ENCODE assay signal across 7 mouse cellular contexts in the genomic region with DNA sequence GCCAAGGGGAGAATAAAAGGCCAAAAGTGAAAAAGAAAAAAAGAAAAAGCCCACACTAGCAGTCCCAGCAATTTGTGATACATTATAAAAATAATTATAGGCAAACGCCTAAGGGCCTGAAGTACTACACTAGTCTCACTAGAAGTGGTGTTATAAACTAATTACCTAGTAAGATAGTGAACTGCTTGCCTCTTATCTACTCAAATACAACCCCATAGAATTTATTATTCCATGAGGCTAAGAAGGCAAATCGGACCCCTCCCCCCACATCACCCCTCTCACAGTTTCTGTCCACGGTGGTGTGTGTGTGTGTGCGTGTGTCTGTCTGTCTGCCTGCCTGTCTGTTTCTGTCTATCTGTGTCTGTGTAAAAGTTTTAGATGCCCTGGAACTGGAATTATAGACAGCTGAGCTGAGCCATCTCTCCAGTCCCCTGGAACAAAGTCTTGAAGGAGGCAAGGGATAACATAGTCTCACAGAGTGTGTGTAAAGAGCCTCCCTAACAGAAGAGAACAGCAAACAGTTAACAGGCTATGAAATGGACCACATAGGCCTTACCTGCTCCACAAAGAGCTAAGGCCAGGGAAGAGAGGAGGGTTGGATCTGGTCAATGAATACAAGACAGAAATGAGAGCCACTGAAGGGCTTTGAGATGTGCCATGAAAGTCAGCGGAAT. TPM values are rescaled to one million over a fixed set of nuclear protein-coding genes. Genes with fewer than 3 reads are reported as not detected.
A peak's percentile ranks its signal among the peaks of the same experiment; 100 is the strongest.
DNase-seq lines count a peak whose midpoint lies in the region; ATAC-seq and TF ChIP-seq lines count a peak whose summit lies in the region.

No protein-coding gene starts in this region.

- no peak overlapping the region for H3K9ac ChIP-seq in lung, postnatal 0 days (replicated peaks; ENCODE audit: low read depth)
- no peak overlapping the region for H3K9ac ChIP-seq in intestine, postnatal 0 days (ENCODE audit: low read depth, low read length)

- H3K9me3 ChIP-seq in lung, postnatal 0 days (ENCODE audit: low read length): no peaks in the 10 kb centered on the region
- H3K9me3 ChIP-seq in erythroblast, embryonic 14.5 days (ENCODE audit: control insufficient read depth, low read length): no peaks in the 10 kb centered on the region
- H3K9me3 ChIP-seq in intestine, postnatal 0 days (ENCODE audit: control insufficient read depth): no peaks in the 10 kb centered on the region

- H3K4me3 ChIP-seq in lung, postnatal 0 days (ENCODE audit: low read depth, low read length): peak overlapping the region; percentile 38; the same call in 1 of the 2 replicates
- H3K4me3 ChIP-seq in erythroblast, embryonic 14.5 days (replicated peaks): peak overlapping the region; percentile 65
- H3K4me3 ChIP-seq in intestine, postnatal 0 days (ENCODE audit: low read depth, low read length): peak overlapping the region; percentile 44; the same call in 1 of the 2 replicates

- no peak for DNase-seq in lung, postnatal 0 days (ENCODE audit: low spot score)
- DNase-seq in lung, adult 18-20 months: no peak
- peak; percentile 6 for DNase-seq in splenic B cell, adult 2 months (ENCODE audit: low read depth, low spot score)
- DNase-seq in left cerebral cortex, adult 11 months (ENCODE audit: low spot score): no peak

- no peaks in the 10 kb centered on the region for H3K4me1 ChIP-seq in lung, postnatal 0 days (ENCODE audit: insufficient read depth, low read depth, low read length)
- peaks cover 9% of the 10 kb centered on the region for H3K4me1 ChIP-seq in erythroblast, embryonic 14.5 days (ENCODE audit: control insufficient read depth)
- H3K4me1 ChIP-seq in intestine, postnatal 0 days (replicated peaks; ENCODE audit: control insufficient read depth, insufficient read depth, low read length): no peaks in the 10 kb centered on the region

- H3K36me3 ChIP-seq in lung, postnatal 0 days (ENCODE audit: insufficient read depth, low read length): no peaks in the 10 kb centered on the region
- H3K36me3 ChIP-seq in erythroblast, embryonic 14.5 days (ENCODE audit: control insufficient read depth): no peaks in the 10 kb centered on the region
- H3K36me3 ChIP-seq in intestine, postnatal 0 days (ENCODE audit: control insufficient read depth, insufficient read depth): no peaks in the 10 kb centered on the region
- H3K36me3 ChIP-seq in splenic B cell, adult 2 months (ENCODE audit: control insufficient read depth, insufficient read depth, low read length, poor library complexity, severe bottlenecking): no peaks in the 10 kb centered on the region

- no peak for TF ChIP-seq CTCF in lung, postnatal 0 days (IDR thresholded peaks at IDR 0.05)
- TF ChIP-seq CTCF in intestine, postnatal 0 days (IDR thresholded peaks at IDR 0.05; ENCODE audit: low read depth): no peak

- no peaks in the 10 kb centered on the region for H3K27me3 ChIP-seq in lung, postnatal 0 days (replicated peaks; ENCODE audit: insufficient read depth, low read length)
- no peaks in the 10 kb centered on the region for H3K27me3 ChIP-seq in erythroblast, embryonic 14.5 days (ENCODE audit: control insufficient read depth)
- no peaks in the 10 kb centered on the region for H3K27me3 ChIP-seq in intestine, postnatal 0 days (replicated peaks; ENCODE audit: control insufficient read depth, insufficient read depth, low read length)
- H3K27me3 ChIP-seq in splenic B cell, adult 2 months (ENCODE audit: control insufficient read depth, insufficient read depth, low read length, poor library complexity, severe bottlenecking): no peaks in the 10 kb centered on the region

- 51% methylated on average over 5 of the region's 5 CpGs for WGBS in lung, postnatal 0 days
- WGBS in intestine, postnatal 0 days: 37% methylated on average over 5 of the region's 5 CpGs

- H3K27ac ChIP-seq in lung, postnatal 0 days (ENCODE audit: low read length): no peak overlapping the region
- H3K27ac ChIP-seq in intestine, postnatal 0 days (ENCODE audit: low read depth, low read length): no peak overlapping the region

- H3K4me2 ChIP-seq in lung, postnatal 0 days (replicated peaks; ENCODE audit: low read depth, low read length): peak overlapping the region; percentile 35; the same call in 1 of the 2 replicates
- H3K4me2 ChIP-seq in intestine, postnatal 0 days (replicated peaks; ENCODE audit: low read depth): peak overlapping the region; percentile 54

- no peak for TF ChIP-seq EP300 in lung, postnatal 0 days (IDR thresholded peaks at IDR 0.05)

- no peak for ATAC-seq in lung, postnatal 0 days
- ATAC-seq in intestine, postnatal 0 days: peak; percentile 36; the same call in 1 of the 2 replicates
- ATAC-seq in frontal cortex, adult (ENCODE audit: low TSS enrichment): no peak

RNA-seq across cellular contexts. Expression of gene Epb41l1, which starts 27.4 kb away (rescaled TPM):
- 1.2 and 1.7 TPM in 2 replicates for polyA plus RNA-seq in lung, postnatal 0 days (2015; fragmentation: Nextera tagmentation; extraction: Ambion mirVana)
- 0.31 and 0.39 TPM in 2 replicates for polyA plus RNA-seq in erythroblast, embryonic 14.5 days (2012)
- polyA plus RNA-seq in intestine, postnatal 0 days (2015; fragmentation: Nextera tagmentation; extraction: Ambion mirVana): 0.63 and 0.68 TPM in 2 replicates
